Mouse (Mus musculus): ENCODE results near the gene Arpp19.

- TF ChIP-seq POLR2A (IDR thresholded peaks at IDR 0.05; ENCODE audit: control insufficient read depth, low read depth, low read length) (no peak), CTCF (IDR thresholded peaks at IDR 0.05; ENCODE audit: control insufficient read depth, insufficient read depth, insufficient replicate concordance, low read depth, low read length) (no peak)
These were observed 27.4 kb downstream of the Arpp19 start for GRCm38 (mm10) chr9:75064678-75065331.

All from testis, adult 2 months (tissue).